In the genomic region with DNA sequence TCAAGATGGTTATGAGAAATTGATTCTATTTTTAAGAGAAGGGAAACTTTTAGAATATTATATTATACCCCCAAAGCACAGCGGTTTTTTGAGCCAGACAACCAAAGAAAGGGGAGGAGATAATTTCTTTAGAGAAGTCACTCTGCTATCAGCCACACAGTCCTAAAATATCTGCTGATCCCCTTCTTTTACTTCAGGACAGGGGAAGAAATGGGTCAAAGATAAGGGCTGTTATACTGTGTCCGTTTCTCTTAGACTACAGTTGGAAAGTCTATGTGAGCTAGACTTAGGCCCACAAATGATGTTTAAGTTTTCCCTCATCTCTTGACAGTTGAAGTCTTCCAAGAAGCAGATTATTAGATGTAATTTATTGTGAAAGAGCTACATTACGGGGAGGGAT, we compare ENCODE assay signal across 17 mouse cellular contexts.
"Had no signal": no experiment of that assay in that cellular context is flagged by ENCODE, and none has a peak within 500 bp of the region (broad histone marks: within the 10 kb centered on the region; RNA-seq: fewer than 3 reads in every experiment).

No protein-coding gene starts in this region.

- H3K4me1 ChIP-seq: neural tube, embryonic 12.5 days; neural tube, embryonic 13.5 days; neural tube, embryonic 15.5 days; stomach, embryonic 15.5 days had no signal

- H3K27me3 ChIP-seq: neural tube, embryonic 12.5 days; neural tube, embryonic 13.5 days; neural tube, embryonic 15.5 days; stomach, embryonic 15.5 days had no signal

- H3K27ac ChIP-seq: neural tube, embryonic 12.5 days; neural tube, embryonic 13.5 days; neural tube, embryonic 15.5 days; stomach, embryonic 15.5 days; stomach, postnatal 0 days had no signal

- DNase-seq: retina, postnatal 1 day; right cerebral cortex, adult 18-20 months; right cerebral cortex, postnatal 14 days; right cerebral cortex, postnatal 25 days; right cerebral cortex, postnatal 4 days; spleen, adult 18-20 months; thymus, adult 18-20 months; thymus, adult 2 months; thymus, postnatal 14 days; thymus, postnatal 25 days; thymus, postnatal 36 days; thymus, postnatal 4 days had no signal

- H3K36me3 ChIP-seq: neural tube, embryonic 12.5 days; neural tube, embryonic 13.5 days; neural tube, embryonic 15.5 days; stomach, embryonic 15.5 days had no signal

- H3K4me3 ChIP-seq: neural tube, embryonic 12.5 days; neural tube, embryonic 13.5 days; neural tube, embryonic 15.5 days; stomach, embryonic 15.5 days had no signal

- H3K9me3 ChIP-seq: neural tube, embryonic 12.5 days; neural tube, embryonic 13.5 days; neural tube, embryonic 15.5 days; stomach, embryonic 15.5 days had no signal

- H3K9ac ChIP-seq: neural tube, embryonic 12.5 days; neural tube, embryonic 13.5 days; neural tube, embryonic 15.5 days; stomach, embryonic 15.5 days had no signal
